ENCODE assay signal across 8 mouse cellular contexts in genomic region chr11:80383019-80383625, GRCm38 (mm10). TPM values are rescaled to one million over a fixed set of nuclear protein-coding genes. Genes with fewer than 3 reads are reported as not detected.
DNase-seq lines count a peak whose midpoint lies in the region; ATAC-seq and TF ChIP-seq lines count a peak whose summit lies in the region.

TSS of gene Zfp207 (plus strand) at chr11:80383279.

- peak; percentile 92 for ATAC-seq in erythroid progenitor cell, adult 5-6 weeks (replicated peaks; ENCODE audit: low FRiP score, poor library complexity, severe bottlenecking)
- peak; percentile 95 for ATAC-seq in heart, embryonic 12.5 days (ENCODE audit: insufficient number of reproducible peaks, low FRiP score)
- peak; percentile 96 for ATAC-seq in kidney, postnatal 0 days (replicated peaks; ENCODE audit: low FRiP score, low read depth)
- peak; percentile 88 for ATAC-seq in liver, embryonic 11.5 days (replicated peaks; ENCODE audit: low FRiP score)
- peak; percentile 91 for ATAC-seq in stomach, embryonic 14.5 days (ENCODE audit: insufficient number of reproducible peaks, insufficient read depth, low FRiP score, low read depth)

- peak within 1 kb of the TSS; percentile 98 for H3K9ac ChIP-seq in heart, embryonic 12.5 days
- H3K9ac ChIP-seq in kidney, postnatal 0 days (ENCODE audit: low read depth, low read length), result peak within 1 kb of the TSS; percentile 87
- peak within 1 kb of the TSS; percentile 100 for H3K9ac ChIP-seq in liver, embryonic 11.5 days (ENCODE audit: low read depth, low read length)
- peak within 1 kb of the TSS; percentile 97 for H3K9ac ChIP-seq in stomach, embryonic 14.5 days (replicated peaks; ENCODE audit: low read depth, low read length)

- peaks cover 20% of the 10 kb centered on the region for H3K36me3 ChIP-seq in heart, embryonic 12.5 days
- H3K36me3 ChIP-seq in kidney, postnatal 0 days (ENCODE audit: insufficient read depth, low read length), result peaks cover 6% of the 10 kb centered on the region
- peaks cover 22% of the 10 kb centered on the region for H3K36me3 ChIP-seq in liver, embryonic 11.5 days (ENCODE audit: control insufficient read depth, insufficient read depth, low read length)
- peaks cover 17% of the 10 kb centered on the region; the same call in 1 of the 2 replicates for H3K36me3 ChIP-seq in stomach, embryonic 14.5 days (ENCODE audit: control insufficient read depth, insufficient read depth, low read length)

- H3K27me3 ChIP-seq in heart, embryonic 12.5 days (replicated peaks), result no peaks in the 10 kb centered on the region
- H3K27me3 ChIP-seq in kidney, postnatal 0 days (ENCODE audit: insufficient read depth, low read length), result no peaks in the 10 kb centered on the region
- H3K27me3 ChIP-seq in liver, embryonic 11.5 days (replicated peaks; ENCODE audit: control insufficient read depth, insufficient read depth, low read length), result no peaks in the 10 kb centered on the region
- no peaks in the 10 kb centered on the region for H3K27me3 ChIP-seq in stomach, embryonic 14.5 days (ENCODE audit: control insufficient read depth, insufficient read depth, low read length)

- peak; percentile 97 for DNase-seq in CD4-positive helper T cell, adult 2 months (ENCODE audit: low read depth, low spot score)
- DNase-seq in brain, embryonic 18.5 days (ENCODE audit: low read depth, low spot score), result peak; percentile 91
- DNase-seq in kidney, postnatal 0 days (ENCODE audit: low spot score), result peak; percentile 99
- DNase-seq in liver, embryonic 11.5 days (ENCODE audit: low spot score), result peak; percentile 94
- peak; percentile 97 for DNase-seq in naive thymus-derived CD4-positive, alpha-beta T cell, adult 2 months (ENCODE audit: low read depth)

- WGBS in heart, embryonic 12.5 days, result under 1% methylated on average over 33 of the region's 33 CpGs
- WGBS in kidney, postnatal 0 days, result under 1% methylated on average over 33 of the region's 33 CpGs
- under 1% methylated on average over 33 of the region's 33 CpGs for WGBS in liver, embryonic 11.5 days
- WGBS in stomach, embryonic 14.5 days, result under 1% methylated on average over 33 of the region's 33 CpGs

- no peak; the same call in 1 of the 2 replicates for TF ChIP-seq CTCF in kidney, postnatal 0 days (IDR thresholded peaks at IDR 0.05; ENCODE audit: low read depth)

- peaks cover 19% of the 10 kb centered on the region for H3K4me1 ChIP-seq in heart, embryonic 12.5 days (replicated peaks)
- peaks cover 15% of the 10 kb centered on the region; the same call in 1 of the 2 replicates for H3K4me1 ChIP-seq in kidney, postnatal 0 days (replicated peaks; ENCODE audit: insufficient read depth, low read length)
- H3K4me1 ChIP-seq in liver, embryonic 11.5 days (replicated peaks; ENCODE audit: control insufficient read depth, insufficient read depth, low read length), result peaks cover 16% of the 10 kb centered on the region
- H3K4me1 ChIP-seq in stomach, embryonic 14.5 days (ENCODE audit: control insufficient read depth, insufficient read depth, low read length), result peaks cover 15% of the 10 kb centered on the region; the same call in 1 of the 2 replicates

- peak within 1 kb of the TSS; percentile 97 for H3K4me3 ChIP-seq in heart, embryonic 12.5 days
- H3K4me3 ChIP-seq in kidney, postnatal 0 days (replicated peaks; ENCODE audit: low read depth, low read length), result peak within 1 kb of the TSS; percentile 80
- H3K4me3 ChIP-seq in liver, embryonic 11.5 days (ENCODE audit: low read depth, low read length), result peak within 1 kb of the TSS; percentile 95
- peak within 1 kb of the TSS; percentile 70 for H3K4me3 ChIP-seq in stomach, embryonic 14.5 days (ENCODE audit: low read depth, low read length)

- peak within 1 kb of the TSS; percentile 90 for H3K27ac ChIP-seq in heart, embryonic 12.5 days (ENCODE audit: poor library complexity, severe bottlenecking)
- H3K27ac ChIP-seq in kidney, postnatal 0 days, result peak within 1 kb of the TSS; percentile 90
- peak within 1 kb of the TSS; percentile 95 for H3K27ac ChIP-seq in liver, embryonic 11.5 days (ENCODE audit: low read depth, low read length)
- H3K27ac ChIP-seq in stomach, embryonic 14.5 days (ENCODE audit: low read length), result peak within 1 kb of the TSS; percentile 72

- peak within 1 kb of the TSS; percentile 85 for H3K4me2 ChIP-seq in heart, embryonic 12.5 days
- H3K4me2 ChIP-seq in kidney, postnatal 0 days (ENCODE audit: low read length), result peak within 1 kb of the TSS; percentile 67
- peak within 1 kb of the TSS; percentile 82 for H3K4me2 ChIP-seq in liver, embryonic 11.5 days
- peak within 1 kb of the TSS; percentile 73 for H3K4me2 ChIP-seq in stomach, embryonic 14.5 days (replicated peaks; ENCODE audit: low read depth, low read length)

- no peaks in the 10 kb centered on the region for H3K9me3 ChIP-seq in heart, embryonic 12.5 days (replicated peaks)
- no peaks in the 10 kb centered on the region for H3K9me3 ChIP-seq in kidney, postnatal 0 days (replicated peaks; ENCODE audit: low read length)
- H3K9me3 ChIP-seq in liver, embryonic 11.5 days (ENCODE audit: control insufficient read depth, low read length), result no peaks in the 10 kb centered on the region
- no peaks in the 10 kb centered on the region for H3K9me3 ChIP-seq in stomach, embryonic 14.5 days (ENCODE audit: control insufficient read depth, low read depth, low read length)

RNA-seq across cellular contexts. Expression of gene Zfp207, which starts in this region (rescaled TPM):
- 426 and 462 TPM in 2 replicates for total RNA-seq in erythroid progenitor cell, adult 5-6 weeks (2015; ENCODE audit: low replicate concordance)
- total RNA-seq in erythroid progenitor cell, adult 5-6 weeks (2017; ENCODE audit: low replicate concordance), result 295 and 332 TPM in 2 replicates
- 168 and 169 TPM in 2 replicates for polyA plus RNA-seq in heart, embryonic 12.5 days (2016; fragmentation: Nextera tagmentation; extraction: Ambion mirVana)
- 199 and 201 TPM in 2 replicates for polyA plus RNA-seq in kidney, postnatal 0 days (2015; fragmentation: Nextera tagmentation; extraction: Ambion mirVana)
- polyA plus RNA-seq in liver, embryonic 11.5 days (2014; fragmentation: Nextera tagmentation; extraction: Ambion mirVana), result 244 and 245 TPM in 2 replicates
- polyA plus RNA-seq in stomach, embryonic 14.5 days (2014; fragmentation: Nextera tagmentation; extraction: Ambion mirVana), result 270 and 271 TPM in 2 replicates

Comparison
In these comparisons a context has a peak if more than half of its experiments do, and no peak if none do; other contexts are left out.
1. Peak in every context shown above with its lines: DNase-seq, ATAC-seq, H3K4me3 ChIP-seq and H3K27ac ChIP-seq.